Mouse (Mus musculus) kidney, postnatal 10 days (tissue): ENCODE results near the gene Slc35b4.

ENCODE experiments used
- DNase-seq: peaks from one replicate; pipeline ENCODE4 v3.0.0; 2021; ENCODE audit warnings: mixed read lengths

Gene Slc35b4

GRCm38 (mm10) chr6:34116838-34117478 is 60.0 kb downstream of the Slc35b4 start:
- DNase-seq = no peak

DNA sequence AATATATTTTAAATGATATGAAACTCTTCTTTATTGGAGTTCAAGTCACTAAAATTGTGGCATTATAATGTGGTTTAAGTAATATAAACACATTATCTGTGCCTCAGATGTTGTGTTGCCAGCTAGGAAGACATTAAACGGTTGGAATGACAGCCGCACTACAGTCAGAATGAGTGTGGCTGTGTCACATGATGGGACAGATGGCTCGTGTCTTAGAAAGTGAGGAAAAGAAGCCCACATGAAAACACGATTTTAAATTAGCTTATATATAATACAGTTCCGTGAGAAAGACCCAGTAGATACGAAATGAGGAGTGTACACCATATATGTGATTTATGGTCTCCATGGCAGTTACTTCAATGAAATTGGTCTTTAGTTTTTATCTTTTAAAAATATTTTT is 65.5 kb downstream of the Slc35b4 start:
- DNase-seq = no peak

- DNase-seq = no peak
Observed at GRCm38 (mm10) chr6:34110571-34110970, 66.3 kb downstream of the Slc35b4 start.
